Mouse (Mus musculus) right cerebral cortex, adult 2 months (tissue): ENCODE results near the gene Cox14.
"Not testable (repeated sequence)": the region's sequence is repeated elsewhere in the genome, so short reads cannot be mapped to it uniquely, and the experiment has no call there.

Experiments used
- DNase-seq, 2 experiments: peaks; one replicate each; pipeline ENCODE4 v3.0.0; 2021 to 2022; ENCODE audit warnings: low spot score in 2 of 2

Gene Cox14

DNA sequence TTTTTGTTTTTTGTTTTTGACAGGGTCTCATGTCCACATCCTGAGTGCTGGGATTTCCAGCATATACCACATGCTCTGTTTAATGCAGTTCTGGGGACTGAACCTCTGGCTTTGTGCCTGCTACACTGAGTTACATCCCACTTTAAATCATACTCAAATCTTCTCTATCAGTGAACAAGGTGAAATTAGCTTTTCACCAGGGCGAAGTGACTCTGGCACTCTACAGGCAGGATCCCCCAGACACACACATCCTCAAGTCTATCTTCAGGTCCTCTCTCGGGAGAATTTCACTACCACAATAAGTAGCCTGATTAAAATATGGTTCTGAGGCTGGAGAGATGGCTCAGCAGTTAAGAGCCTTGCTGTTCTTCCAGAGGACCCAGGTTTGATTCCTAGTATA lies 1.1 kb downstream of the Cox14 start:
- no peak for DNase-seq

DNA sequence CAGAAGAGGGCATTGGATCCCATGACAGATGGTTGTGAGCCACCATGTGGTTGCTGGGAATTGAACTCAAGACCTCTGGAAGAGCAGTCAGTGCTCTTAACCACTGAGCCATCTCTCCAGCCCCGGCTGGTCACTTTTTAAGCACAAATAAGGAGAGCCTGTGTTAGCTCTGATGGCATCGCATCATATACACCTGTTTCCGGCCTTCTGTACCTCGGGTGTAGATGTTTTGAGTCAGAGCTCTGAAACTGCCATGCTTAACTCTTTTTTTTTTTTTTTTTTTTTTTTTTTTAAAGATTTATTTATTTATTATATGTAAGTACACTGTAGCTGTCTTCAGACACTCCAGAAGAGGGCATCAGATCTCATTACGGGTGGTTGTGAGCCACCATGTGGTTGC lies 1.6 kb downstream of the Cox14 start:
- not testable (repeated sequence) for DNase-seq

DNA sequence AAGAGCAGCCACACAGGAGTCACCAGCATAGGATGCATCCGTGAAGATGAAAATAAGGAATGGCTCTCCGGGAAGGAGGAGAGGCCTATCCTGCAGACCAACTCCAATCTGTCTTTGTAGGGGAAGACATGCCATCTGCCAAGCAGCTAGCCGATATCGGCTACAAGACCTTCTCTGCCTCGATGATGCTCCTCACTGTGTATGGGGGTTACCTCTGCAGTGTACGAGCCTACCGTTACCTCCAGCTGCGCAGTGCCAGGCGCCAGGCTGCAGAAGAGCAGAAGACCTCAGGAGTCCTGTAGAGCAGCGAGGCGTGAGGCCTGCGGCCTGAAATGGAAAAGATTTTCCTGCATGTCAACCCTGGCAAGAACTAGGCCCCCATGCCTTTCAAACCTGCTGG lies 2.1 kb downstream of the Cox14 start:
- no peak for DNase-seq

DNA sequence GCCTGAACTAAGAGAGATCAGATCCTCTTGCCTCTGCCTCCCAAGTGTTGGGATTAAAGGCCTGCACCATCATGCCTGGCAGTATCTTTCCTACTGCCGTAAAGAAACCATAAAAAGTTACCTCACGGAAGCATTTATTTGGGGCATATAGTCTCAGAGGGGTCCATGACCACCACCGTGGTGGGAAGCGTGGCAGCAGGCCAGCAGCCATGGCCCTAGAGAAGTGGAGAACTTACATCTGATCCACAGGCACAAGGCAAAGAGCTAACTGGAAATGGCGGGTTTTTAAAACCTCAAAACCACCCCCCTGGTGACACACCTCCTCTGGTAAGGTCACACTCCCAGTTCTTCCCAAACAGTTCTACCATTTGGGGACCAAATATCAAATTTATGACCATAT lies 2.8 kb downstream of the Cox14 start:
- DNase-seq, result no peak

DNA sequence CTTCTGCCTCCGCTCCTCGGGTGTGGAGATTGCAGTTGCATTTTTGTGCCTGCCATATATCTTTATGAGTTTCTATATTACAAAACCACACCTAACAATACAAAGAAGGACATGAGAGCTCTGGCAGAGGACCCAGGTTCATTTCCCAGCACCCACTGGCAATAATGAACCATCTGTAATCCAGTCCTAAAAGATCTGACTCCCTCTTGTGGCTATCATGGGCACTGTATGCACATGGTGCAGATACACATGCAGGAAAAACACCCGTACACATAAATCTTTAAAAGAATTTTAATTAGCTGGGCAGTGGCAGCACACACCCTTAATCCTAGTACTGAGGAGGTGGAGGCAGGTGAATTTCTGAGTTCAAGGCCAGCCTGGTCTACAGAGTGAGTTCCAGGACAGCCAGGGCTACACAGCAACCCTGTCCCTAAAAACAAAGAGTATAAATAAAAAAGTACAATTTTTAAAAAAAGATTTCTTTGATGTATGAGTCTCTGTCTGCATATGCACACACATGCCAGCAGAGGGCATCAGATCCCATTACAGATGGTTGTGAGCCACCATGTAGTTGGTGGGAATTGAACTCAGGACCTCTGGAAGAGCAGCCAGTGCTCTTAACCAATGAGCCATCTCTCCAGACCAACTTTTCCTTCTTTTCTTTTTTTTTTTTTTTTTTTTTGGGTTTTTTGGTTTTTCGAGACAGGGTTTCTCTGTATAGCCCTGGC lies 3.8 kb downstream of the Cox14 start:
- DNase-seq, result no peak

DNA sequence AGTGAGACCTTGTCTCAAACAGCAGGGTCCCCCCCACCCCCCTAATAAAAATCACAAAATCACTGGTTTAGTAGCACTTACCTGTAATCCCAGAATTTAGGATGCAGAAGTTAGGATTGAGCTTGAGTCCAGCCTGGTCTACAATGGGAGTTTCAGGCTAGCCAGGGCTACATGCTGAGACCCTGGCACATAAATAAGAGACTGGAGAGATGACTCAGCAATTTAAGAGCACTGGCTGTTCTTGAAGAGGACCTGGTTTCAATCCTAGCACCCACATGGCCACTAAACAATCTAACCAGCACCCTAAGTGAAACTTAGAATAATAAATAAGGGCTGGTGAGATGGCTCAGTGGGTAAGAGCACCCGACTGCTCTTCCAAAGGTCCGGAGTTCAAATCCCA lies 5.7 kb downstream of the Cox14 start:
- no peak for DNase-seq

DNA sequence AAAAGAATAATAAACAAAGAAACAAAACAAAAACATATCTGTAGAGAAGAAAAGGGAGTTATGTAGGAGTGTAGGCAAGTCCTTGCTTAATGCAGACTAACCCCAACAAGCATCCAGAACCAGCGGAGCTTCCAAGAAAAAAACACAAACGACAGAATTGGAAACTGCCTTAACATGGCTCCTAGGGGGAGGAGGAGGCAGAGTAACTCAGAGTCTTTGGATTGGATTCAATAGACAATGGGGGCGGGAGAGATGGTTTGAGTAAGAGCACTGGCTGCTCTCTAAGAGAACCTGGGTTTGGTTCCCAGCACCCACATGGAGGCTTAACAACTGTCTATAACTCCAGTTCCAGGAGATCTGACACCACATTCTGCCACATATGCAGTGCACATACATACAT lies 6.3 kb downstream of the Cox14 start:
- no peak for DNase-seq

DNA sequence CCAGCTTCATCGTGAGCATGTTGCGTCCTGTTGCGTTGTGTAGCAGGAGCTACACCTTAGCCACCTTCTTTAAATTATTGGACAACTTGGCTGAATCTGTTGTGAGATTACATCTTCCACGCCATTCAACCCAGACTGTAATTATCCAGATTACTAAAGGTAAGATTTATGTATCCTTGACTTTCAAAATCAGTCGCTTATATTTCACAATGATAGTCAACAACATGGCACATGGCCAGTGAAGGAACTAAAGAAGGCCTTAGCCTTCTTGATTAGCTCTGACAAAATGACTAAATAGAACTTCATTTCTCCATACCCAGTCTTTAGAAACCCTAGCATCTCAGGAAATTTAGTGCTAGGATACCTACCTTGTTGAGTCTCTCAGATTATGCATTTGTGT lies 7.8 kb downstream of the Cox14 start:
- DNase-seq, result no peak

DNA sequence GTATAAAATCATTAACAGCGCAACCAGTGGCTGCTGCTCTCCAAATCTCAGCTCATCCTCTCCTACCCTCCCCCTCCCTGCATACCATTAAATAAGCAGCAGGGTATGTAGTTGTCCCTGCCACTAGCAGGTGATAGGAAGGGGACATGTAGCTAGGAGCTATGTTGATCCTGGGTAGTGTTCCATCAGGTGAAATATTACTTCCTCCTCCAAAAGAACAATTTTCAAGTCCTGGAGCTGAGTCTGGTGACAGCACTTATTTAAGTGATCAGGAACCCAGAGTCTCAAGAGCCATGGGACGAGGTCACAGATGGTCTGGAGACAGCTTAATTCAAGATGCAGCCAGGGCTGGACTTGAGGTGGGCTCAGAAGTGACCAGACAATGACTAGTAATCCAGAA lies 10.2 kb downstream of the Cox14 start:
- DNase-seq, result peak; percentile 100

DNA sequence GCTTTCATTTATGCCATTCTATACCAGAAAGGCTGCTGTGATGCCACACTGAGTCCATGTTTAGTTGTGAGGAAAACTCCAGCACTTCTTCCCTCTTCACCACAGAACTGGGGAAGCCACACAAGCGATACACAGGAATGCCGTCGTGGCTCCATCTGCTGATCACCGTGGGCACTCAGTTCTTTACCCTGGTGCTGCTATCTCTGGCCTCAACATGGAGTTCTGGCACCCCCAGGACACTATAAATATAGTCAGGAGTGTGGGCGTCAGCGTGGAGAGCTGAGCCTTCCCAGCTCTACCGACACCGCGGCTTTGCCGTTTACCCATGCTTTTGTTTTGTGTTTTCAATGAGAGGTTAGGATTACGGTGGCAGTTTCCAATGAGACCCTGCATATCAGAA lies 11.3 kb downstream of the Cox14 start:
- peak in 1 of 2 experiments; percentile 42 for DNase-seq

DNA sequence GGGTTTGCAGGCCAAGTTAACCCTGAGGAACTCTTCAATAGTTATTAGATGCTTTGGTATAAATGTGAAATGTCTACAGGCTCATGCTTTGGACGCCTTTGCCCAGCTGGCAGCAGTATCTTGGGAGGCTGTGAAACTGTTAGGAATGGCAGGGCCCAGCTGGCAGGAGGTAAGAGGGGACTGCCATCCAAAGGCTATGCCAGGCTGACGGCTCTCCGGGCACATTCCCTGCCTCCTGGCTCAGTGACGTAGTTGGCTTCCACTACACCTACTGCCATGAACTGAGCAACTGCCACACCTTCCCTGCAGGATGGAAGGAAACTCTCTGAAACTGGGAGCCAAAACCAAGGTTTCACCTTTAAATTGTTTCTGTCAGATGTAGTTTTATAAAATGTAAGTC lies 14.8 kb downstream of the Cox14 start:
- no peak for DNase-seq

DNA sequence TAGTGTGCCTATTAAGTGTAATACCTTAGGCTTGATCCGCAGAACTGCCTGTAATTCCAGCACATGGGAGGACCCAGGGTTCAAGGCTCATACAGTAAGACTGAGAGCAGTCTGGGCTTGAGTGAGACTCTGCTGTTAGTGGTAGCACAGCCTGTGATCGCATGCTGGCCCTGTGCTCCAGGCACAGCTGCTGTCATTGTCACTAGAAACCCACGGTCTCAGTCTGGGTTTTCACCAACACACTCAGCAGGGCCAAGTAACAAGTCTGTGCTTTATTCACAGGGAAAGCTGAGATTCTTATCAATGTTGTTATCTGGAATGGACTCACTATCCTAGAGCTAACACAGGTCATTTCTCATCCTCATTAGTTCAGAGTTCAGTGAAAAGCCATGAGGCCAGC lies 28.8 kb downstream of the Cox14 start:
- no peak for DNase-seq

DNA sequence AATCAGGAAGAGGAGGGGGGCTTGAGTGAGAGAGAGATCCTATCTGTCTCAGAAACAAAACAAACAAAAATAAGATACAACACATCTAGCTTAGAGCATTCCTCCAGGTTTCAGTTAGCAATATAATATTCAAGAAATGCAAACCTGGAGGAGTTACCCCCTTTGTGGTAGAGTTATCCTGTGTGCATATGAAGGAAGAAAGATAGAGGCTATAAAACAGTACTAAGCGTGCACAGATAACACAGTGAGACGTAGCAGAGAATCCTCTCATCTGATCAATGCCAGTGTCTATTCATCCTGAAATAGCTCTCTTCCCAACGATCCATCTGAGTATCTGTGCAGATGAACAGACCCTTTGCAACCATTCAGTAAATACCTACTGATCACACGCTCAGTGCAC lies 42.0 kb downstream of the Cox14 start:
- no peak for DNase-seq

DNA sequence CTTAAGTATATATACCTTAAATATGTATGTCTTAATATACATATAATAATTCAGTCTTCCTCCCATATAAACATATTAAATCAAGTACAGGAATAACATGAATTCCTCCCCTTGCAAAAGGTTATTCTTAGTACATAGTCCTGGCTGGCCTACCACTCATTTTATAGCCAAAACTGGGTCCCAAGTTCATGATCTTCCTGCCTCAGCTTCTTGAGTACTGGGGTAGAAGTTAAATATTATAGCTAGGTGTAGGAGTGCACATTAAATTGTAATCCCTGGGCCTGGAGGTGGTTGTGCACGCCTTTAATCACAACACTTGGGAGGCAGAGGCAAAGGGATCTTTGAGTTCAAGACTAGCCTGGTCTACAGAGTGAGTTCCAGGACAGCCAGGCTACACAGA lies 43.3 kb downstream of the Cox14 start:
- DNase-seq, result no peak

DNA sequence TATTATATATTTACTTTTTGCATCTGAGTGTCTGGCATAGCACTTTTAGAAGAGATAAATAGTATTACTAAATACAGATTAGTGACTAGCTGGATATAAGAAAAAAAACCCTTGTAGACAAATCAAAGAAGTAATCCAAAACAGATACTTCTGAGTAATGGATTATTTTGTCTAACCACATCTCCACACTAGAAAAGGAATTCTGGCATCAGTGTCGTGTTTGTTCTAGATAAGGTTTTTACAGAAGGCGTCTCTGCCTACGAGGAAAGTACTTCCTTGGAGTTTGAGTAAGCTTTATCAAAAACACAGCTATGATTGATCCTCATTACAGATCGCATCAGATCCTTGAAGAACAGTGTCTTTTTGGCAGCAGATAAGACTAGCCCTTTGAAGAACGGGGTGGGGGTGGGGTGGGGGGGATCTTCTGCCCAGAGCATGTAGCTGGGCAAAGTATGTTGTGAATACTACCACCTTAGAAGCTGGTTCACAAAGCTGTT lies 45.6 kb downstream of the Cox14 start:
- no peak for DNase-seq

DNA sequence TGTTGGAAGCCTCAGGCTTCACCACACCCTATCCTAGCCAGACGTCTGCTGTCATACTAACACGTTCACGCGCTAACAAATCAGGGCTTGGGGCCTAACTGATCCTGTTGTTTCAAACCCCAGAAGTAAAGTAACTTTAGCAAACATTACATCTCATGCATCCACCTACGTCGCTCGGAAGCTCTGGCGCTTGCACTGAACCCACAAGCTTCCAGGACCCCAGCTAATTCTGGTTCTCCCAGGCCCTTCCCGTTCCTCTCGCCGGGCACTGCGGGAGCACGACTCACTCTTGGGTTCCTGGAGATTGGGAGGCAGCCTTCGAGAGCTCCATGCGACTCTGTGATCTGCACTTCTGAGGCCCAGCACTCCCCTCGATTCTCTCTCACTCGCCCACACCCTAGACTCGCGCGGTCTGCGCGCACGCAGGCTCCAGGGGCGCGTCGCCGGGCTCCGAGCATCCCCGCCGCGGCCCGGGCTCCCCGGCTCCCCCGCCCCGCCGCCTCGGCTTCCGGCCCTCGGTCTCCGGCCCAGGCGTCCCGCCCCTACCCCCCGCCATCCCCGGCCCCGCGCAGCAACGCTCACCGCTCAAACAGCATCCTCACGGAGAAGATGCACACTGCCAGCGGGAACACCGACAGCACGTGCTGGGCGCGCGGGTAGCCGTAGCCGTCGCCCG lies 46.3 kb downstream of the Cox14 start:
- peak; percentile 50 to 69 for DNase-seq

DNA sequence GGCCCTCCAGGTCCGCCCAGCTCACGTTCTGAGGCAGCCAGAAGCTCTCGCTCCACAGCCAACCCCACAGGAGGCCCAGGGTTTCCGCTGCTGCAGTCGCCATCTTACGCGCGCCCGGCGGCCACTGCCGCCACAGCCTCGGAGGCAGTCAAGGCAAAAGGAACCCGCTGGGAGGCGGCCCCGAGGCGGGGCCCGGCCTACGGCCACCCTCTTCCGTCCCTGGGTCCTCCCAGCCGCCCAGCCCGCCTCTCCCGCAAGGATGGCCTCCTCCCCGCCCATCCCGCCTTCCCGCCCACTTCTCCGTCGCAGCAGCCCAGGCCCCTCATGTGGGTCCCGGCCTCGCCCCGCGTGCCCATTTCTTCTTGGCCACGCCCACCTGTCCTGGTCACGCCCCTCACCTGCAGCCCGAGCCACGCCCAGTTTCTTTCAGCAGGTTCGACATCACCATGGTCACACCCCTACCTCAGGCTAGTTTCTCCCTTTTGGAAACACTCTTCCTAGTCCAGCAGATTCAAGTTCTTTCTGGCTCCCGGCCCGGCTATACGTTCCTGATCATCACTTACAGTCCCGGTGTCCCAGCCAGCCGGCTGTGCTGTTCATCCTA lies 47.0 kb downstream of the Cox14 start:
- peak; percentile 80 to 86 for DNase-seq

DNA sequence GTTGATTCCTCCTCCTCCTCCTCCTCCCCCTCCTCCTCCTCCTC lies 47.3 kb downstream of the Cox14 start, which contains the start of gene Cers5:
TSS of gene Cers5 (minus strand) at position 5 of the 44 bp plus-strand sequence.
- DNase-seq, result not testable (repeated sequence)

DNA sequence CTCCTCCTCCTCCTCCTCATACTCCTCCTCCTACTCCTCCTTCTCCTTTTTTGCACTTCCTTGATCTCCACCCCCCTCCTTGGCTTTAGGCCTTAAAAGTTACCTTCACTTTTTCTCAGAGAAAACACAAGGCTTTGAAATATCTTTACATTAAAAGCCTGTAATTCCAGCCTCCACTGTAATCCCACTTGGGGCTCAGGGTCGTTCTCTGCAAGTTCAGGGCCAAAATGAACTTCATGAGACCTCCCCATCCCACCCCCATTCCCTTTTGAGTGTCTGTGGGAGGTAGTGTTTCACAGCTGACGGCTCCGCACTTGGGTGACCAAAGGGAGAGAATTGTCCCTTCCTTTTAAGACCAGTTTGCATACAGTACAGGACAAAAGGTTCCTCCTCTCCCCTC lies 47.5 kb downstream of the Cox14 start:
- DNase-seq, result no peak
